Mouse (Mus musculus): ENCODE results near the gene Wnt7b. TPM values are rescaled to one million over a fixed set of nuclear protein-coding genes. Genes with fewer than 3 reads are reported as not detected.

Wnt7b gene
- polyA plus RNA-seq, 1 experiment from 2014 or later = 0.66 TPM

GRCm38 (mm10) chr15:85612660-85613357, 30.5 kb upstream of the Wnt7b start:
- Histone ChIP-seq H3K27me3 (replicated peaks; ENCODE audit: control insufficient read depth, insufficient read depth, low read length) (peaks cover 7% of the 10 kb centered on the region), H3K4me2 (ENCODE audit: low read depth, low read length) (no peak overlapping the region), H3K9ac (ENCODE audit: low read depth, low read length) (no peak overlapping the region), H3K4me1 (ENCODE audit: control insufficient read depth, insufficient read depth, low read length) (peaks cover 25% of the 10 kb centered on the region), H3K4me3 (ENCODE audit: low read length) (no peak overlapping the region), H3K27ac (ENCODE audit: low read length) (no peak overlapping the region; the same call in 1 of the 2 replicates), H3K36me3 (ENCODE audit: control insufficient read depth, insufficient read depth, low read length) (no peaks in the 10 kb centered on the region), H3K9me3 (ENCODE audit: control insufficient read depth, low read length) (no peaks in the 10 kb centered on the region)
- WGBS = 81% methylated on average over 8 of the region's 8 CpGs
- ATAC-seq = no peak

GRCm38 (mm10) chr15:85611701-85612520, 29.6 kb upstream of the Wnt7b start:
- Histone ChIP-seq H3K9me3 (ENCODE audit: control insufficient read depth, low read length) (no peaks in the 10 kb centered on the region), H3K36me3 (ENCODE audit: control insufficient read depth, insufficient read depth, low read length) (no peaks in the 10 kb centered on the region), H3K4me2 (ENCODE audit: low read depth, low read length) (no peak overlapping the region), H3K9ac (ENCODE audit: low read depth, low read length) (no peak overlapping the region), H3K27me3 (replicated peaks; ENCODE audit: control insufficient read depth, insufficient read depth, low read length) (peaks cover 7% of the 10 kb centered on the region), H3K4me1 (ENCODE audit: control insufficient read depth, insufficient read depth, low read length) (peaks cover 25% of the 10 kb centered on the region), H3K4me3 (ENCODE audit: low read length) (no peak overlapping the region), H3K27ac (ENCODE audit: low read length) (peak overlapping the region; percentile 75)
- 73% methylated on average over 16 of the region's 16 CpGs for WGBS
- no peak for ATAC-seq

- Histone ChIP-seq H3K4me2 (ENCODE audit: low read depth, low read length) (no peak overlapping the region), H3K27me3 (replicated peaks; ENCODE audit: control insufficient read depth, insufficient read depth, low read length) (peaks cover 7% of the 10 kb centered on the region), H3K36me3 (ENCODE audit: control insufficient read depth, insufficient read depth, low read length) (no peaks in the 10 kb centered on the region)
Observed at GRCm38 (mm10) chr15:85610618-85611218, 28.4 kb upstream of the Wnt7b start.

GRCm38 (mm10) chr15:85610120-85610519, 27.8 kb upstream of the Wnt7b start:
- H3K4me2 ChIP-seq (ENCODE audit: low read depth, low read length) = no peak overlapping the region
- no peaks in the 10 kb centered on the region for H3K36me3 ChIP-seq (ENCODE audit: control insufficient read depth, insufficient read depth, low read length)
- H3K27ac ChIP-seq (ENCODE audit: low read length) = peak overlapping the region; percentile 33
- H3K4me3 ChIP-seq (ENCODE audit: low read length) = no peak overlapping the region
- H3K27me3 ChIP-seq (replicated peaks; ENCODE audit: control insufficient read depth, insufficient read depth, low read length) = peaks cover 5% of the 10 kb centered on the region
- WGBS = 61% methylated on average over 5 of the region's 5 CpGs
- H3K4me1 ChIP-seq (ENCODE audit: control insufficient read depth, insufficient read depth, low read length) = peaks cover 26% of the 10 kb centered on the region
- ATAC-seq = no peak
- H3K9me3 ChIP-seq (ENCODE audit: control insufficient read depth, low read length) = no peaks in the 10 kb centered on the region
- no peak overlapping the region for H3K9ac ChIP-seq (ENCODE audit: low read depth, low read length)

More at GRCm38 (mm10) chr15:85610618-85611218, 28.4 kb upstream of the Wnt7b start:
- peaks cover 29% of the 10 kb centered on the region for H3K4me1 ChIP-seq (ENCODE audit: control insufficient read depth, insufficient read depth, low read length)
- H3K27ac ChIP-seq (ENCODE audit: low read length) = peak overlapping the region; percentile 75
- H3K9ac ChIP-seq (ENCODE audit: low read depth, low read length) = peak overlapping the region; percentile 26; the same call in 1 of the 2 replicates
- no peak overlapping the region for H3K4me3 ChIP-seq (ENCODE audit: low read length)
- 33% methylated on average over 8 of the region's 8 CpGs for WGBS
- no peaks in the 10 kb centered on the region for H3K9me3 ChIP-seq (ENCODE audit: control insufficient read depth, low read length)
- ATAC-seq = peak; percentile 88

- Histone ChIP-seq H3K36me3 (ENCODE audit: control insufficient read depth, insufficient read depth, low read length) (no peaks in the 10 kb centered on the region), H3K27me3 (replicated peaks; ENCODE audit: control insufficient read depth, insufficient read depth, low read length) (no peaks in the 10 kb centered on the region; the same call in 1 of the 2 replicates), H3K4me2 (ENCODE audit: low read depth, low read length) (no peak overlapping the region), H3K4me3 (ENCODE audit: low read length) (no peak overlapping the region), H3K27ac (ENCODE audit: low read length) (no peak overlapping the region), H3K4me1 (ENCODE audit: control insufficient read depth, insufficient read depth, low read length) (peaks cover 26% of the 10 kb centered on the region), H3K9ac (ENCODE audit: low read depth, low read length) (no peak overlapping the region), H3K9me3 (ENCODE audit: control insufficient read depth, low read length) (no peaks in the 10 kb centered on the region)
- WGBS = 77% methylated on average over 5 of the region's 5 CpGs
- ATAC-seq = no peak
Observed at GRCm38 (mm10) chr15:85609266-85610004, 27.2 kb upstream of the Wnt7b start.

- H3K4me2 ChIP-seq (ENCODE audit: low read depth, low read length) = no peak overlapping the region
- 51% methylated on average over 17 of the region's 17 CpGs for WGBS
- H3K27me3 ChIP-seq (replicated peaks; ENCODE audit: control insufficient read depth, insufficient read depth, low read length) = no peaks in the 10 kb centered on the region
- peaks cover 13% of the 10 kb centered on the region for H3K4me1 ChIP-seq (ENCODE audit: control insufficient read depth, insufficient read depth, low read length)
- H3K9ac ChIP-seq (ENCODE audit: low read depth, low read length) = peak overlapping the region; percentile 24; the same call in 1 of the 2 replicates
- ATAC-seq = no peak; the same call in 1 of the 2 replicates
- H3K9me3 ChIP-seq (ENCODE audit: control insufficient read depth, low read length) = no peaks in the 10 kb centered on the region
- no peaks in the 10 kb centered on the region for H3K36me3 ChIP-seq (ENCODE audit: control insufficient read depth, insufficient read depth, low read length)
- H3K27ac ChIP-seq (ENCODE audit: low read length) = 0 out of 2 replicates have a peak overlapping the region, but pooled peaks have one; percentile 28
- H3K4me3 ChIP-seq (ENCODE audit: low read length) = no peak overlapping the region
Observed at GRCm38 (mm10) chr15:85605962-85606610, 23.8 kb upstream of the Wnt7b start.

GRCm38 (mm10) chr15:85604938-85605337, 22.7 kb upstream of the Wnt7b start:
- Histone ChIP-seq H3K4me2 (ENCODE audit: low read depth, low read length) (no peak overlapping the region), H3K4me3 (ENCODE audit: low read length) (no peak overlapping the region), H3K27ac (ENCODE audit: low read length) (no peak overlapping the region), H3K4me1 (ENCODE audit: control insufficient read depth, insufficient read depth, low read length) (peaks cover 13% of the 10 kb centered on the region), H3K9me3 (ENCODE audit: control insufficient read depth, low read length) (no peaks in the 10 kb centered on the region), H3K27me3 (replicated peaks; ENCODE audit: control insufficient read depth, insufficient read depth, low read length) (no peaks in the 10 kb centered on the region), H3K36me3 (ENCODE audit: control insufficient read depth, insufficient read depth, low read length) (no peaks in the 10 kb centered on the region), H3K9ac (ENCODE audit: low read depth, low read length) (no peak overlapping the region)
- no peak for ATAC-seq
- WGBS = 84% methylated on average over 8 of the region's 8 CpGs

GRCm38 (mm10) chr15:85604507-85604906, 22.2 kb upstream of the Wnt7b start:
- no peak for ATAC-seq
- no peaks in the 10 kb centered on the region for H3K36me3 ChIP-seq (ENCODE audit: control insufficient read depth, insufficient read depth, low read length)

More at GRCm38 (mm10) chr15:85604507-85604906, 22.2 kb upstream of the Wnt7b start:
- Histone ChIP-seq H3K4me3 (ENCODE audit: low read length) (no peak overlapping the region), H3K9me3 (ENCODE audit: control insufficient read depth, low read length) (no peaks in the 10 kb centered on the region), H3K4me1 (ENCODE audit: control insufficient read depth, insufficient read depth, low read length) (peaks cover 17% of the 10 kb centered on the region), H3K4me2 (ENCODE audit: low read depth, low read length) (no peak overlapping the region), H3K27me3 (replicated peaks; ENCODE audit: control insufficient read depth, insufficient read depth, low read length) (no peaks in the 10 kb centered on the region), H3K9ac (ENCODE audit: low read depth, low read length) (no peak overlapping the region), H3K27ac (ENCODE audit: low read length) (no peak overlapping the region)
- 74% methylated on average over 4 of the region's 4 CpGs for WGBS

Data from intestine, embryonic 16.5 days (tissue).